Mouse (Mus musculus) embryo, embryonic 11 days (tissue): ENCODE measurements at regions not wholly inside any gene's neighbourhood (a gene's known extent, or its start where the extent isn't known, plus 50 kb on each side); places are given as distances from the start of the nearest gene placed in this dataset.
A peak's percentile ranks its signal among the peaks of the same experiment; 100 is the strongest.

Experiments used
- DNase-seq: peaks from one replicate; pipeline ENCODE4 v3.0.0-alpha.2; 2015

- no peak for DNase-seq
These were observed 629.3 kb downstream of the Lmo4 start for GRCm38 (mm10) chr3:143575737-143576136.

- DNase-seq: peak; percentile 23
These were observed 630.8 kb downstream of the Lmo4 start for GRCm38 (mm10) chr3:143574035-143574864.

- DNase-seq: peak; percentile 26
These were observed 635.1 kb downstream of the Lmo4 start for GRCm38 (mm10) chr3:143569930-143570329.

- DNase-seq: no peak
These were observed 640.0 kb downstream of the Lmo4 start for GRCm38 (mm10) chr3:143565067-143565466.

GRCm38 (mm10) chr3:143542811-143543210 is 661.0 kb upstream of the Pkn2 start:
- DNase-seq: no peak

GRCm38 (mm10) chr3:143527982-143528381 is 646.2 kb upstream of the Pkn2 start:
- no peak for DNase-seq

- no peak for DNase-seq
These were observed 645.5 kb upstream of the Pkn2 start for GRCm38 (mm10) chr3:143527274-143527673.

- no peak for DNase-seq
These were observed 630.9 kb upstream of the Pkn2 start for GRCm38 (mm10) chr3:143512517-143513249.

GRCm38 (mm10) chr3:143509531-143509930 is 627.7 kb upstream of the Pkn2 start:
- DNase-seq: no peak

GRCm38 (mm10) chr3:143508280-143508679 is 626.5 kb upstream of the Pkn2 start:
- DNase-seq: peak; percentile 54

- no peak for DNase-seq
These were observed 619.2 kb upstream of the Pkn2 start for GRCm38 (mm10) chr3:143501017-143501416.

GRCm38 (mm10) chr3:143495389-143495788 is 613.6 kb upstream of the Pkn2 start:
- DNase-seq: no peak

- no peak for DNase-seq
These were observed 596.3 kb upstream of the Pkn2 start for GRCm38 (mm10) chr3:143477916-143478610.

GRCm38 (mm10) chr3:143475461-143475860 is 593.7 kb upstream of the Pkn2 start:
- no peak for DNase-seq

- no peak for DNase-seq
These were observed 565.4 kb upstream of the Pkn2 start for GRCm38 (mm10) chr3:143447005-143447709.

- no peak for DNase-seq
These were observed 535.6 kb upstream of the Pkn2 start for GRCm38 (mm10) chr3:143417401-143417800.

GRCm38 (mm10) chr3:143411655-143412054 is 529.9 kb upstream of the Pkn2 start:
- no peak for DNase-seq

GRCm38 (mm10) chr3:143398966-143399365 is 517.2 kb upstream of the Pkn2 start:
- DNase-seq: no peak

GRCm38 (mm10) chr3:143384357-143384756 is 502.6 kb upstream of the Pkn2 start:
- no peak for DNase-seq

GRCm38 (mm10) chr3:143379193-143379592 is 497.4 kb upstream of the Pkn2 start:
- DNase-seq: peak; percentile 86

- DNase-seq: no peak
These were observed 495.6 kb upstream of the Pkn2 start for GRCm38 (mm10) chr3:143377446-143377845.

- peak; percentile 11 for DNase-seq
These were observed 493.8 kb upstream of the Pkn2 start for GRCm38 (mm10) chr3:143375527-143376061.

GRCm38 (mm10) chr3:143373501-143373900 is 491.7 kb upstream of the Pkn2 start:
- DNase-seq: no peak
